ENCODE assay signal across 8 mouse cellular contexts in the genomic region with DNA sequence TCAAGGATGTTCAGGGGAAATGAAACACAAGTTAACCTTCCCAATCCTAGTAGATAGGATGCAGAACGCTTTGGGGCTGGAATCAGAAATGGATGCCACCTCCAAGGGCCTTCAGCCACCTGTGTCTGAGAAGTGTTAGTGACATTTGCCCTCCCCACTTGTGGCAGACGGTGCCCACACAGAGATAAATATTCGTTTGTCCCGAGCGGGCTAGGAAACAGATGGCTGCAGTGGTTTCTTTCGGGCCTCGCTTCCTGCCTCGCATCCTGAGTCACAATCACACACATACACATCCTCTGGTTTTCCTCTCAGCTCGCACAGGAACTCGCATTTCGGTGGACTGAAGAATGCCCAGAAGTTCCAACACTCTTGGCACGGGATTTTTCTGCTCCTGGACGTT. TPM values are rescaled to one million over a fixed set of nuclear protein-coding genes. Genes with fewer than 3 reads are reported as not detected.
DNase-seq lines count a peak whose midpoint lies in the region; ATAC-seq lines count a peak whose summit lies in the region.
"Had no signal": no experiment of that assay in that cellular context is flagged by ENCODE, and none has a peak within 500 bp of the region (broad histone marks: within the 10 kb centered on the region; RNA-seq: fewer than 3 reads in every experiment).

No protein-coding gene starts in this region.

- peak; percentile 97 for DNase-seq in 416B (ENCODE audit: low read depth)
- peak; percentile 44 for DNase-seq in lung, postnatal 14 days
- DNase-seq in urinary bladder, adult 2 months (ENCODE audit: low spot score) = no peak
- DNase-seq in gastrocnemius, adult 8-10 months (ENCODE audit: low spot score in 2 of 2) = no peak
- no peak for DNase-seq in layer of hippocampus, postnatal 25 days (ENCODE audit: extremely low spot score in 1 of 2, low spot score in 1 of 2)
- DNase-seq: adrenal gland, adult 8-10 months had no signal

- peak; percentile 77 for ATAC-seq in CD4-positive, CD25-positive, alpha-beta regulatory T cell, adult 4 months
- peak; percentile 61 to 81 for ATAC-seq in hematopoietic stem cell, adult 5-6 weeks (replicated peaks in 1 of 2; ENCODE audit: insufficient read depth in 1 of 2, low FRiP score in 2 of 2, low TSS enrichment in 1 of 2, low read depth in 1 of 2, poor library complexity in 2 of 2, severe bottlenecking in 2 of 2)

RNA-seq across cellular contexts. Expression of a gene that starts 13.5 kb away (rescaled TPM):
- not detected for polyA plus RNA-seq in CD4-positive, CD25-positive, alpha-beta regulatory T cell, adult 4 months (2017; shearing (Covaris generic))
- total RNA-seq in hematopoietic stem cell, adult 5-6 weeks (2017) = 0.65 and 3.3 TPM in 2 replicates
- polyA plus RNA-seq in urinary bladder, adult 2 months (2012; rRNA removed) = 0.10 and 0.23 TPM in 2 replicates
- total RNA-seq in gastrocnemius, adult 8-10 months (2022) = not detected
- under 1 TPM; 0.19 to 0.54 TPM for total RNA-seq in layer of hippocampus, postnatal 25 days (2021)

Comparison
In these comparisons a context has a peak if more than half of its experiments do, and no peak if none do; other contexts are left out.
1. DNase-seq: peak in 416B (single experiment) and lung, postnatal 14 days (single experiment); none in urinary bladder, adult 2 months (single experiment), gastrocnemius, adult 8-10 months (0 of 2) and layer of hippocampus, postnatal 25 days (0 of 2).